Mouse (Mus musculus): Measurements from ENCODE around the gene BC028528.
"Not testable (repeated sequence)": the region's sequence is repeated elsewhere in the genome, so short reads cannot be mapped to it uniquely, and the experiment has no call there.

The BC028528 gene

GRCm38 (mm10) chr3:95871392-95871867 is 20.4 kb downstream of the BC028528 start, which contains the start of gene Mrps21:
Gene Mrps21 (minus strand): TSS chr3:95871519.
- DNase-seq, result peak; percentile 87

GRCm38 (mm10) chr3:95870976-95871375 is 20.8 kb downstream of the BC028528 start:
- DNase-seq, result no peak

GRCm38 (mm10) chr3:95867408-95867807 is 24.4 kb downstream of the BC028528 start:
- no peak for DNase-seq

GRCm38 (mm10) chr3:95866071-95866470 is 25.7 kb downstream of the BC028528 start:
- no peak for DNase-seq

- DNase-seq, result no peak
Observed at GRCm38 (mm10) chr3:95865571-95865970, 26.2 kb downstream of the BC028528 start.

GRCm38 (mm10) chr3:95865050-95865449 is 26.8 kb downstream of the BC028528 start:
- DNase-seq, result peak; percentile 88

GRCm38 (mm10) chr3:95863578-95863977 is 28.2 kb downstream of the BC028528 start:
- DNase-seq, result no peak

- DNase-seq, result peak; percentile 72
Observed at GRCm38 (mm10) chr3:95861796-95862195, 30.0 kb downstream of the BC028528 start.

GRCm38 (mm10) chr3:95861216-95861615 is 30.6 kb downstream of the BC028528 start:
- DNase-seq, result no peak

GRCm38 (mm10) chr3:95860323-95860722 is 31.5 kb downstream of the BC028528 start:
- DNase-seq, result no peak

- not testable (repeated sequence) for DNase-seq
Observed at GRCm38 (mm10) chr3:95858278-95858677, 33.5 kb downstream of the BC028528 start.

GRCm38 (mm10) chr3:95857050-95857449 is 34.8 kb downstream of the BC028528 start:
- not testable (repeated sequence) for DNase-seq

GRCm38 (mm10) chr3:95856115-95856514 is 35.7 kb downstream of the BC028528 start:
- DNase-seq, result no peak

- DNase-seq, result peak; percentile 94
Observed at GRCm38 (mm10) chr3:95855502-95856089, 36.2 kb downstream of the BC028528 start, which contains the start of gene Prpf3. Gene Prpf3 (minus strand): TSS chr3:95855885.

- no peak for DNase-seq
Observed at GRCm38 (mm10) chr3:95851317-95851716, 40.5 kb downstream of the BC028528 start.

GRCm38 (mm10) chr3:95850611-95851010 is 41.2 kb downstream of the BC028528 start:
- no peak for DNase-seq

- no peak for DNase-seq
Observed at GRCm38 (mm10) chr3:95842503-95843214, 49.1 kb downstream of the BC028528 start.

GRCm38 (mm10) chr3:95839250-95839649 is 52.6 kb downstream of the BC028528 start:
- no peak for DNase-seq

All from layer of hippocampus, adult 9-11 months (tissue).